Mouse (Mus musculus) testis, adult 10 weeks (tissue): ENCODE measurements around the gene Uncx. TPM values are rescaled to one million over a fixed set of nuclear protein-coding genes. Genes with fewer than 3 reads are reported as not detected.

Experiments
- polyA plus RNA-seq: library from polyadenylated mRNA; stranded (reverse); fragments of 350-450 nt; fragmentation: Illumina TruSeq; extraction: RNeasy Lipid Tissue Mini Kit (QIAGEN cat#74804); gene quantifications from one replicate; pipeline ENCODE4 v1.2.3, GENCODE M21; 2014; ENCODE audit warnings: low read depth, low replicate concordance

The Uncx gene
- not detected for polyA plus RNA-seq

GRCm38 (mm10) chr5:139543214-139543613 is at the start of gene Uncx:
TSS of gene Uncx (plus strand) at chr5:139543494.

Other genes with a start within 250 kb of the Uncx start
- 0.15 TPM for gene Adap1, start 217.9 kb upstream of the Uncx start, polyA plus RNA-seq
- gene Cox19, start 192.1 kb upstream of the Uncx start, polyA plus RNA-seq, result 8.3 TPM
- not detected for gene Cyp2w1, start 190.9 kb upstream of the Uncx start, polyA plus RNA-seq
- 0.20 TPM for gene Gpr146, start 165.8 kb upstream of the Uncx start, polyA plus RNA-seq
- not detected for gene C130050O18Rik, start 138.2 kb upstream of the Uncx start, polyA plus RNA-seq
- gene Gper1, start 120.3 kb upstream of the Uncx start, polyA plus RNA-seq, result not detected
- gene 3110082I17Rik, start 83.0 kb upstream of the Uncx start, polyA plus RNA-seq, result 1.6 TPM
- gene Zfand2a, start 58.9 kb upstream of the Uncx start, polyA plus RNA-seq, result 6.8 TPM
- gene Micall2, start 192.8 kb downstream of the Uncx start, polyA plus RNA-seq, result 0.59 TPM
- gene Ints1, start 232.2 kb downstream of the Uncx start, polyA plus RNA-seq, result 2.0 TPM
- 2.7 TPM for gene Mafk, start 248.0 kb downstream of the Uncx start, polyA plus RNA-seq